Mouse (Mus musculus) urinary bladder, postnatal 10 days (tissue): ENCODE data around the gene Kcnip1.

Source experiments
- DNase-seq: peaks from one replicate; pipeline ENCODE4 v3.0.0; 2022; ENCODE audit warnings: low spot score

Kcnip1 gene

GRCm38 (mm10) chr11:33751503-33751902, 241.4 kb downstream of the Kcnip1 start:
- no peak for DNase-seq

- DNase-seq, result no peak
Measured at GRCm38 (mm10) chr11:33749979-33750378, 243.0 kb downstream of the Kcnip1 start.

GRCm38 (mm10) chr11:33749408-33749807, 243.5 kb downstream of the Kcnip1 start:
- no peak for DNase-seq

GRCm38 (mm10) chr11:33748754-33749153, 244.2 kb downstream of the Kcnip1 start:
- no peak for DNase-seq

- DNase-seq, result no peak
Measured at GRCm38 (mm10) chr11:33747402-33747955, 245.5 kb downstream of the Kcnip1 start.

- no peak for DNase-seq
Measured at GRCm38 (mm10) chr11:33746402-33746801, 246.6 kb downstream of the Kcnip1 start.

GRCm38 (mm10) chr11:33745821-33746329, 247.1 kb downstream of the Kcnip1 start:
- DNase-seq, result no peak

GRCm38 (mm10) chr11:33744429-33744828, 248.5 kb downstream of the Kcnip1 start:
- no peak for DNase-seq

GRCm38 (mm10) chr11:33740187-33740586, 252.8 kb downstream of the Kcnip1 start:
- no peak for DNase-seq

- no peak for DNase-seq
Measured at GRCm38 (mm10) chr11:33736426-33736825, 256.5 kb downstream of the Kcnip1 start.

GRCm38 (mm10) chr11:33733269-33733668, 259.7 kb downstream of the Kcnip1 start:
- no peak for DNase-seq

GRCm38 (mm10) chr11:33732358-33732757, 260.6 kb downstream of the Kcnip1 start:
- DNase-seq, result no peak

- peak; percentile 28 for DNase-seq
Measured at GRCm38 (mm10) chr11:33721297-33721696, 271.7 kb downstream of the Kcnip1 start.

- DNase-seq, result no peak
Measured at GRCm38 (mm10) chr11:33706777-33707176, 286.2 kb downstream of the Kcnip1 start.

GRCm38 (mm10) chr11:33701958-33702459, 290.9 kb downstream of the Kcnip1 start:
- no peak for DNase-seq

- no peak for DNase-seq
Measured at GRCm38 (mm10) chr11:33701236-33701957, 291.6 kb downstream of the Kcnip1 start.

- DNase-seq, result no peak
Measured at GRCm38 (mm10) chr11:33700725-33701124, 292.2 kb downstream of the Kcnip1 start.

GRCm38 (mm10) chr11:33690181-33690580, 302.8 kb downstream of the Kcnip1 start:
- DNase-seq, result no peak

- DNase-seq, result no peak
Measured at GRCm38 (mm10) chr11:33685904-33686303, 307.0 kb downstream of the Kcnip1 start.

GRCm38 (mm10) chr11:33680151-33680550, 312.8 kb downstream of the Kcnip1 start:
- no peak for DNase-seq

- DNase-seq, result no peak
Measured at GRCm38 (mm10) chr11:33670105-33670965, 322.6 kb downstream of the Kcnip1 start.

- no peak for DNase-seq
Measured at GRCm38 (mm10) chr11:33668376-33668775, 324.6 kb downstream of the Kcnip1 start.
